Mouse (Mus musculus): ENCODE measurements at regions not wholly inside any gene's neighbourhood (a gene's known extent, or its start where the extent isn't known, plus 50 kb on each side); places are given as distances from the start of the nearest gene placed in this dataset.

- Histone ChIP-seq H3K27me3 (ENCODE audit: control insufficient read depth, insufficient read depth, low read length) (no peaks in the 10 kb centered on the region), H3K9ac (ENCODE audit: low read depth, low read length) (no peak overlapping the region), H3K4me2 (replicated peaks; ENCODE audit: low read depth, low read length) (no peak overlapping the region), H3K27ac (ENCODE audit: low read depth, low read length) (no peak overlapping the region), H3K36me3 (ENCODE audit: control insufficient read depth, insufficient read depth, low read length) (no peaks in the 10 kb centered on the region), H3K4me3 (ENCODE audit: low read depth, low read length) (no peak overlapping the region), H3K9me3 (ENCODE audit: control insufficient read depth, low read length) (no peaks in the 10 kb centered on the region), H3K4me1 (replicated peaks; ENCODE audit: control insufficient read depth, insufficient read depth, low read length) (no peaks in the 10 kb centered on the region; the same call in 1 of the 2 replicates)
- DNase-seq (ENCODE audit: low spot score) (no peak), ATAC-seq (ENCODE audit: low FRiP score) (no peak)
- WGBS, result 60% methylated on average over 8 of the region's 8 CpGs
These were observed 388.2 kb downstream of the Rps24 start for GRCm38 (mm10) chr14:24875156-24875545.

- H3K4me3 ChIP-seq (ENCODE audit: low read depth, low read length), result no peak overlapping the region
- H3K27ac ChIP-seq (ENCODE audit: low read depth, low read length), result peak overlapping the region; percentile 39; the same call in 1 of the 2 replicates
- H3K27me3 ChIP-seq (ENCODE audit: control insufficient read depth, insufficient read depth, low read length), result no peaks in the 10 kb centered on the region
- H3K9ac ChIP-seq (ENCODE audit: low read depth, low read length), result no peak overlapping the region
- no peaks in the 10 kb centered on the region for H3K36me3 ChIP-seq (ENCODE audit: control insufficient read depth, insufficient read depth, low read length)
- no peaks in the 10 kb centered on the region; the same call in 1 of the 2 replicates for H3K4me1 ChIP-seq (replicated peaks; ENCODE audit: control insufficient read depth, insufficient read depth, low read length)
- WGBS, result 70% methylated on average over 6 of the region's 6 CpGs
- no peak overlapping the region for H3K4me2 ChIP-seq (replicated peaks; ENCODE audit: low read depth, low read length)
- ATAC-seq (ENCODE audit: low FRiP score) (no peak), DNase-seq (ENCODE audit: low spot score) (no peak)
- no peaks in the 10 kb centered on the region for H3K9me3 ChIP-seq (ENCODE audit: control insufficient read depth, low read length)
These were observed 389.0 kb downstream of the Rps24 start for GRCm38 (mm10) chr14:24875934-24876333.

GRCm38 (mm10) chr14:24876508-24876907 lies 389.6 kb downstream of the Rps24 start:
- 78% methylated on average over 5 of the region's 5 CpGs for WGBS
- no peaks in the 10 kb centered on the region for H3K27me3 ChIP-seq (ENCODE audit: control insufficient read depth, insufficient read depth, low read length)
- H3K9ac ChIP-seq (ENCODE audit: low read depth, low read length), result no peak overlapping the region
- no peak for ATAC-seq (ENCODE audit: low FRiP score)
- H3K4me3 ChIP-seq (ENCODE audit: low read depth, low read length), result no peak overlapping the region
- DNase-seq (ENCODE audit: low spot score), result no peak
- no peaks in the 10 kb centered on the region for H3K36me3 ChIP-seq (ENCODE audit: control insufficient read depth, insufficient read depth, low read length)
- H3K27ac ChIP-seq (ENCODE audit: low read depth, low read length), result peak overlapping the region; percentile 39; the same call in 1 of the 2 replicates
- no peaks in the 10 kb centered on the region for H3K9me3 ChIP-seq (ENCODE audit: control insufficient read depth, low read length)
- H3K4me2 ChIP-seq (replicated peaks; ENCODE audit: low read depth, low read length), result no peak overlapping the region
- H3K4me1 ChIP-seq (replicated peaks; ENCODE audit: control insufficient read depth, insufficient read depth, low read length), result no peaks in the 10 kb centered on the region; the same call in 1 of the 2 replicates

- DNase-seq (ENCODE audit: low spot score), result no peak
- Histone ChIP-seq H3K36me3 (ENCODE audit: control insufficient read depth, insufficient read depth, low read length) (no peaks in the 10 kb centered on the region), H3K4me3 (ENCODE audit: low read depth, low read length) (no peak overlapping the region), H3K27ac (ENCODE audit: low read depth, low read length) (no peak overlapping the region), H3K9ac (ENCODE audit: low read depth, low read length) (no peak overlapping the region), H3K4me2 (replicated peaks; ENCODE audit: low read depth, low read length) (no peak overlapping the region), H3K27me3 (ENCODE audit: control insufficient read depth, insufficient read depth, low read length) (no peaks in the 10 kb centered on the region), H3K9me3 (ENCODE audit: control insufficient read depth, low read length) (no peaks in the 10 kb centered on the region), H3K4me1 (replicated peaks; ENCODE audit: control insufficient read depth, insufficient read depth, low read length) (no peaks in the 10 kb centered on the region; the same call in 1 of the 2 replicates)
- WGBS, result 87% methylated on average over 3 of the region's 3 CpGs
- no peak for ATAC-seq (ENCODE audit: low FRiP score)
These were observed 390.9 kb downstream of the Rps24 start for GRCm38 (mm10) chr14:24877853-24878252.

- H3K27me3 ChIP-seq (ENCODE audit: control insufficient read depth, insufficient read depth, low read length), result no peaks in the 10 kb centered on the region
- no peak overlapping the region for H3K27ac ChIP-seq (ENCODE audit: low read depth, low read length)
- ATAC-seq (ENCODE audit: low FRiP score) (no peak), DNase-seq (ENCODE audit: low spot score) (no peak)
- 77% methylated on average over 1 of the region's 1 CpGs for WGBS
- no peaks in the 10 kb centered on the region for H3K36me3 ChIP-seq (ENCODE audit: control insufficient read depth, insufficient read depth, low read length)
- H3K9ac ChIP-seq (ENCODE audit: low read depth, low read length), result no peak overlapping the region
- H3K4me2 ChIP-seq (replicated peaks; ENCODE audit: low read depth, low read length), result no peak overlapping the region
- H3K4me3 ChIP-seq (ENCODE audit: low read depth, low read length), result no peak overlapping the region
- no peaks in the 10 kb centered on the region for H3K4me1 ChIP-seq (replicated peaks; ENCODE audit: control insufficient read depth, insufficient read depth, low read length)
- H3K9me3 ChIP-seq (ENCODE audit: control insufficient read depth, low read length), result no peaks in the 10 kb centered on the region
These were observed 399.2 kb downstream of the Rps24 start for GRCm38 (mm10) chr14:24886164-24886563.

- Histone ChIP-seq H3K9ac (ENCODE audit: low read depth, low read length) (no peak overlapping the region), H3K4me1 (replicated peaks; ENCODE audit: control insufficient read depth, insufficient read depth, low read length) (no peaks in the 10 kb centered on the region), H3K27me3 (ENCODE audit: control insufficient read depth, insufficient read depth, low read length) (no peaks in the 10 kb centered on the region), H3K27ac (ENCODE audit: low read depth, low read length) (no peak overlapping the region), H3K9me3 (ENCODE audit: control insufficient read depth, low read length) (no peaks in the 10 kb centered on the region), H3K4me2 (replicated peaks; ENCODE audit: low read depth, low read length) (no peak overlapping the region), H3K36me3 (ENCODE audit: control insufficient read depth, insufficient read depth, low read length) (no peaks in the 10 kb centered on the region), H3K4me3 (ENCODE audit: low read depth, low read length) (no peak overlapping the region)
- ATAC-seq (ENCODE audit: low FRiP score) (no peak), DNase-seq (ENCODE audit: low spot score) (no peak)
- 75% methylated on average over 8 of the region's 8 CpGs for WGBS
These were observed 400.0 kb downstream of the Rps24 start for GRCm38 (mm10) chr14:24886896-24887421.

GRCm38 (mm10) chr14:24890856-24891255 lies 403.9 kb downstream of the Rps24 start:
- ATAC-seq (ENCODE audit: low FRiP score) (no peak), DNase-seq (ENCODE audit: low spot score) (no peak)
- Histone ChIP-seq H3K9me3 (ENCODE audit: control insufficient read depth, low read length) (no peaks in the 10 kb centered on the region), H3K27me3 (ENCODE audit: control insufficient read depth, insufficient read depth, low read length) (no peaks in the 10 kb centered on the region), H3K36me3 (ENCODE audit: control insufficient read depth, insufficient read depth, low read length) (no peaks in the 10 kb centered on the region), H3K4me2 (replicated peaks; ENCODE audit: low read depth, low read length) (no peak overlapping the region), H3K27ac (ENCODE audit: low read depth, low read length) (no peak overlapping the region), H3K9ac (ENCODE audit: low read depth, low read length) (no peak overlapping the region), H3K4me1 (replicated peaks; ENCODE audit: control insufficient read depth, insufficient read depth, low read length) (no peaks in the 10 kb centered on the region), H3K4me3 (ENCODE audit: low read depth, low read length) (no peak overlapping the region)
- 82% methylated on average over 2 of the region's 2 CpGs for WGBS

GRCm38 (mm10) chr14:24895196-24895595 lies 408.3 kb downstream of the Rps24 start:
- DNase-seq (ENCODE audit: low spot score), result no peak
- no peak overlapping the region for H3K4me2 ChIP-seq (replicated peaks; ENCODE audit: low read depth, low read length)
- no peaks in the 10 kb centered on the region for H3K27me3 ChIP-seq (ENCODE audit: control insufficient read depth, insufficient read depth, low read length)
- WGBS, result 84% methylated on average over 1 of the region's 1 CpGs
- no peak overlapping the region for H3K9ac ChIP-seq (ENCODE audit: low read depth, low read length)
- H3K27ac ChIP-seq (ENCODE audit: low read depth, low read length), result no peak overlapping the region
- H3K9me3 ChIP-seq (ENCODE audit: control insufficient read depth, low read length), result no peaks in the 10 kb centered on the region
- H3K36me3 ChIP-seq (ENCODE audit: control insufficient read depth, insufficient read depth, low read length), result no peaks in the 10 kb centered on the region
- ATAC-seq (ENCODE audit: low FRiP score), result no peak
- no peaks in the 10 kb centered on the region for H3K4me1 ChIP-seq (replicated peaks; ENCODE audit: control insufficient read depth, insufficient read depth, low read length)
- H3K4me3 ChIP-seq (ENCODE audit: low read depth, low read length), result no peak overlapping the region

GRCm38 (mm10) chr14:24896681-24897080 lies 409.8 kb downstream of the Rps24 start:
- Histone ChIP-seq H3K4me2 (replicated peaks; ENCODE audit: low read depth, low read length) (no peak overlapping the region), H3K27ac (ENCODE audit: low read depth, low read length) (no peak overlapping the region), H3K9ac (ENCODE audit: low read depth, low read length) (no peak overlapping the region), H3K36me3 (ENCODE audit: control insufficient read depth, insufficient read depth, low read length) (no peaks in the 10 kb centered on the region), H3K4me3 (ENCODE audit: low read depth, low read length) (no peak overlapping the region), H3K4me1 (replicated peaks; ENCODE audit: control insufficient read depth, insufficient read depth, low read length) (no peaks in the 10 kb centered on the region), H3K9me3 (ENCODE audit: control insufficient read depth, low read length) (no peaks in the 10 kb centered on the region), H3K27me3 (ENCODE audit: control insufficient read depth, insufficient read depth, low read length) (no peaks in the 10 kb centered on the region)
- ATAC-seq (ENCODE audit: low FRiP score), result no peak
- WGBS, result 87% methylated on average over 5 of the region's 5 CpGs
- no peak for DNase-seq (ENCODE audit: low spot score)
